Mouse (Mus musculus): ENCODE data around the gene Rpl7l1. TPM values are rescaled to one million over a fixed set of nuclear protein-coding genes. Genes with fewer than 3 reads are reported as not detected.
"Not testable (repeated sequence)": the region's sequence is repeated elsewhere in the genome, so short reads cannot be mapped to it uniquely, and the experiment has no call there.

Gene Rpl7l1
- polyA plus RNA-seq, 1 experiment: 70.0 TPM

GRCm38 (mm10) chr17:46776087-46776486, 6.4 kb downstream of the Rpl7l1 start:
- DNase-seq (ENCODE audit: low spot score): no peak

GRCm38 (mm10) chr17:46775070-46775469, 7.4 kb downstream of the Rpl7l1 start:
- no peak for DNase-seq (ENCODE audit: low spot score)

- no peak for DNase-seq (ENCODE audit: low spot score)
These were observed 8.4 kb downstream of the Rpl7l1 start for GRCm38 (mm10) chr17:46774131-46774472.

GRCm38 (mm10) chr17:46773278-46774130, 9.0 kb downstream of the Rpl7l1 start:
- DNase-seq (ENCODE audit: low spot score): no peak

GRCm38 (mm10) chr17:46772404-46773277, 9.8 kb downstream of the Rpl7l1 start, which contains the start of gene 2310039H08Rik:
Gene 2310039H08Rik, plus strand, starts transcription at chr17:46772635.
- DNase-seq (ENCODE audit: low spot score): peak; percentile 78

- no peak for DNase-seq (ENCODE audit: low spot score)
These were observed 10.5 kb downstream of the Rpl7l1 start for GRCm38 (mm10) chr17:46772038-46772403.

GRCm38 (mm10) chr17:46771616-46772015, 10.9 kb downstream of the Rpl7l1 start:
- DNase-seq (ENCODE audit: low spot score): no peak

GRCm38 (mm10) chr17:46771025-46771424, 11.4 kb downstream of the Rpl7l1 start:
- DNase-seq (ENCODE audit: low spot score): no peak

GRCm38 (mm10) chr17:46770546-46770945, 11.9 kb downstream of the Rpl7l1 start:
- no peak for DNase-seq (ENCODE audit: low spot score)

- no peak for DNase-seq (ENCODE audit: low spot score)
These were observed 14.6 kb downstream of the Rpl7l1 start for GRCm38 (mm10) chr17:46767868-46768267.

GRCm38 (mm10) chr17:46764916-46765315, 17.6 kb downstream of the Rpl7l1 start:
- not testable (repeated sequence) for DNase-seq (ENCODE audit: low spot score)

- DNase-seq (ENCODE audit: low spot score): no peak
These were observed 18.9 kb downstream of the Rpl7l1 start, which contains the start of gene Ptcra for GRCm38 (mm10) chr17:46763544-46763943. Gene Ptcra, minus strand, starts transcription at chr17:46763712.

GRCm38 (mm10) chr17:46758753-46759152, 23.7 kb downstream of the Rpl7l1 start:
- DNase-seq (ENCODE audit: low spot score): no peak

GRCm38 (mm10) chr17:46751794-46752556, 30.5 kb downstream of the Rpl7l1 start, which contains the start of gene Cnpy3:
Gene Cnpy3, minus strand, starts transcription at chr17:46752214.
- DNase-seq (ENCODE audit: low spot score): peak; percentile 86

- DNase-seq (ENCODE audit: low spot score): no peak
These were observed 31.2 kb downstream of the Rpl7l1 start for GRCm38 (mm10) chr17:46751056-46751793.

GRCm38 (mm10) chr17:46750580-46750979, 31.9 kb downstream of the Rpl7l1 start:
- DNase-seq (ENCODE audit: low spot score): no peak

GRCm38 (mm10) chr17:46749282-46749681, 33.2 kb downstream of the Rpl7l1 start:
- DNase-seq (ENCODE audit: low spot score): no peak

GRCm38 (mm10) chr17:46747806-46748205, 34.7 kb downstream of the Rpl7l1 start:
- no peak for DNase-seq (ENCODE audit: low spot score)

GRCm38 (mm10) chr17:46747234-46747633, 35.2 kb downstream of the Rpl7l1 start:
- DNase-seq (ENCODE audit: low spot score): no peak

- DNase-seq (ENCODE audit: low spot score): no peak
These were observed 37.0 kb downstream of the Rpl7l1 start for GRCm38 (mm10) chr17:46745506-46745905.

- no peak for DNase-seq (ENCODE audit: low spot score)
These were observed 39.5 kb downstream of the Rpl7l1 start for GRCm38 (mm10) chr17:46742986-46743385.

Data from urinary bladder, adult 2 months (tissue).